Mouse (Mus musculus) heart, adult 2 months (tissue): Measurements from ENCODE around the gene Clspn. TPM values are rescaled to one million over a fixed set of nuclear protein-coding genes. Genes with fewer than 3 reads are reported as not detected.
A peak's percentile ranks its signal among the peaks of the same experiment; 100 is the strongest.
"Not testable (repeated sequence)": the region's sequence is repeated elsewhere in the genome, so short reads cannot be mapped to it uniquely, and the experiment has no call there.

Source experiments
- DNase-seq, 2 experiments: peaks; one replicate each; pipeline ENCODE4 v3.0.0; 2021
- H3K27ac ChIP-seq: fragments of 200-600 bp; 2 replicates; pipeline ENCODE4 v1.8.1; 2022
- H3K27me3 ChIP-seq: fragments of 200-500 bp; 2 replicates; pipeline ENCODE4 v1.6.1; 2012; ENCODE audit warnings: mild to moderate bottlenecking, low read length, inconsistent platforms, mixed read lengths; ENCODE audit not compliant: control insufficient read depth, insufficient read depth
- H3K36me3 ChIP-seq: fragments of 200-500 bp; 2 replicates; pipeline ENCODE4 v1.6.1; 2012; ENCODE audit warnings: low read length, inconsistent platforms; ENCODE audit not compliant: control insufficient read depth, insufficient read depth
- H3K4me1 ChIP-seq: fragments of 200-500 bp; 2 replicates; pipeline ENCODE4 v1.6.1; 2011; ENCODE audit warnings: low read length; ENCODE audit not compliant: control insufficient read depth, insufficient read depth
- H3K4me3 ChIP-seq: fragments of 200-600 bp; 2 replicates; pipeline ENCODE4 v1.8.1; 2022
- H3K79me2 ChIP-seq: fragments of 200-500 bp; replicated peaks from 2 replicates; pipeline ENCODE4 v1.6.1; 2012; ENCODE audit warnings: mild to moderate bottlenecking, inconsistent platforms, low read length, moderate library complexity, mixed read lengths; ENCODE audit not compliant: control insufficient read depth, insufficient read depth
- H3K9ac ChIP-seq: fragments of 200-500 bp; 2 replicates; pipeline ENCODE4 v1.6.1; 2012; ENCODE audit warnings: low read depth, mild to moderate bottlenecking, control low read depth, inconsistent platforms, low read length, mixed read lengths
- CTCF ChIP-seq: fragments of 200-600 bp; IDR thresholded peaks from 2 replicates; pipeline ENCODE4 v1.8.1; 2022; ENCODE audit warnings: antibody characterized with exemption, mild to moderate bottlenecking, moderate library complexity
- EP300 ChIP-seq: fragments of 200-500 bp; IDR thresholded peaks from 2 replicates; pipeline ENCODE4 v1.6.1; 2011; ENCODE audit warnings: low read depth, low read length, control low read depth; ENCODE audit not compliant: insufficient read depth
- POLR2A ChIP-seq: fragments of 200-500 bp; IDR thresholded peaks from 2 replicates; pipeline ENCODE4 v1.6.1; 2011; ENCODE audit warnings: mild to moderate bottlenecking, low read depth, low read length, control low read depth; ENCODE audit not compliant: insufficient read depth
- WGBS: fragments of 180-500 bp; shearing (Covaris S2); methylation state at CpG from one replicate; pipeline ENCODE4 v1.1.7; 2018; 5-methylcytosine and 5-hydroxymethylcytosine counted together
- intact Hi-C: fragments of 180-260 bp; cut with DNase I; formaldehyde crosslinking; loops from one replicate; pipeline ENCODE4 v1.15.1; 2025
- polyA plus RNA-seq: library from polyadenylated mRNA; depleted of rRNA; stranded (reverse); fragments of >200 nt; gene quantifications from 2 replicates; pipeline ENCODE4 v1.2.3, GENCODE M21; 2012
- total RNA-seq, 2 experiments: library from RNA; stranded (reverse); gene quantifications; 2 replicates each; pipeline ENCODE4 v1.2.3; 2021

Gene Clspn
- total and polyA plus RNA-seq, 3 experiments: 0.14 to 0.37 TPM; not detected in 1

- Histone ChIP-seq H3K4me1 (no peaks in the 10 kb centered on the region; the same call in 1 of the 2 replicates), H3K4me3 (no peak overlapping the region), H3K27me3 (no peaks in the 10 kb centered on the region), H3K36me3 (no peaks in the 10 kb centered on the region), H3K27ac (no peak overlapping the region), H3K79me2 (no peaks in the 10 kb centered on the region), H3K9ac (no peak overlapping the region)
- TF ChIP-seq CTCF (no peak), EP300 (no peak), POLR2A (no peak)
- DNase-seq: peak in 1 of 2 experiments; percentile 24
- intact Hi-C loops: no loop called here
- WGBS: 49% methylated on average over 3 of the region's 3 CpGs
Measured at GRCm38 (mm10) chr4:126526164-126526563, 30.6 kb upstream of the Clspn start.

GRCm38 (mm10) chr4:126526828-126527227 lies 29.9 kb upstream of the Clspn start:
- TF ChIP-seq CTCF (no peak), EP300 (no peak), POLR2A (no peak)
- Histone ChIP-seq H3K79me2 (no peaks in the 10 kb centered on the region), H3K4me1 (no peaks in the 10 kb centered on the region; the same call in 1 of the 2 replicates), H3K4me3 (no peak overlapping the region), H3K36me3 (no peaks in the 10 kb centered on the region; the same call in 1 of the 2 replicates), H3K27ac (no peak overlapping the region), H3K27me3 (no peaks in the 10 kb centered on the region), H3K9ac (no peak overlapping the region)
- no peak for DNase-seq
- 93% methylated on average over 5 of the region's 5 CpGs for WGBS
- intact Hi-C loops: no loop called here

GRCm38 (mm10) chr4:126532292-126532691 lies 24.4 kb upstream of the Clspn start:
- no peaks in the 10 kb centered on the region for H3K79me2 ChIP-seq
- intact Hi-C loops: no loop called here
- no peak for TF ChIP-seq CTCF
- TF ChIP-seq POLR2A: no peak
- no peak for TF ChIP-seq EP300
- H3K36me3 ChIP-seq: peaks cover 2% of the 10 kb centered on the region
- H3K4me3 ChIP-seq: peak overlapping the region; percentile 77
- no peaks in the 10 kb centered on the region; the same call in 1 of the 2 replicates for H3K27me3 ChIP-seq
- peaks cover 4% of the 10 kb centered on the region for H3K4me1 ChIP-seq
- 46% methylated on average over 5 of the region's 5 CpGs for WGBS
- peak overlapping the region; percentile 99 for H3K9ac ChIP-seq
- H3K27ac ChIP-seq: peak overlapping the region; percentile 54
- DNase-seq: no peak

- Histone ChIP-seq H3K36me3 (peaks cover 2% of the 10 kb centered on the region), H3K4me3 (peak within 1 kb of the TSS; percentile 77), H3K27me3 (no peaks in the 10 kb centered on the region; the same call in 1 of the 2 replicates), H3K4me1 (peaks cover 4% of the 10 kb centered on the region), H3K27ac (peak within 1 kb of the TSS; percentile 57), H3K79me2 (no peaks in the 10 kb centered on the region), H3K9ac (peak within 1 kb of the TSS; percentile 99)
- TF ChIP-seq POLR2A: 0 out of 2 replicates have a peak, but pooled peaks have one; percentile 32
- TF ChIP-seq EP300: no peak
- no peak for TF ChIP-seq CTCF
- intact Hi-C loops: no loop called here
- peak; percentile 72 to 77 for DNase-seq
- WGBS: 2% methylated on average over 102 of the region's 120 CpGs
Measured at GRCm38 (mm10) chr4:126532827-126533728, 23.7 kb upstream of the Clspn start, which contains the start of gene Ago4. Gene Ago4 (minus strand): TSS chr4:126533472.

GRCm38 (mm10) chr4:126533729-126534070 lies 23.0 kb upstream of the Clspn start:
- Histone ChIP-seq H3K36me3 (peaks cover 2% of the 10 kb centered on the region), H3K4me3 (peak overlapping the region; percentile 59), H3K27me3 (no peaks in the 10 kb centered on the region; the same call in 1 of the 2 replicates), H3K79me2 (no peaks in the 10 kb centered on the region), H3K4me1 (peaks cover 4% of the 10 kb centered on the region), H3K27ac (peak overlapping the region; percentile 57; the same call in 1 of the 2 replicates), H3K9ac (peak overlapping the region; percentile 99)
- no peak for DNase-seq
- 18% methylated on average over 7 of the region's 7 CpGs for WGBS
- intact Hi-C loops: no loop called here
- TF ChIP-seq CTCF: no peak
- no peak for TF ChIP-seq POLR2A
- no peak for TF ChIP-seq EP300

GRCm38 (mm10) chr4:126535631-126536030 lies 21.1 kb upstream of the Clspn start:
- 93% methylated on average over 7 of the region's 7 CpGs for WGBS
- H3K9ac ChIP-seq, H3K27me3 ChIP-seq, intact Hi-C loops, H3K79me2 ChIP-seq, H3K36me3 ChIP-seq, H3K27ac ChIP-seq, H3K4me3 ChIP-seq, H3K4me1 ChIP-seq, DNase-seq: not testable (repeated sequence)
